25 mouse cellular contexts compared by ENCODE assay signal in the genomic region with DNA sequence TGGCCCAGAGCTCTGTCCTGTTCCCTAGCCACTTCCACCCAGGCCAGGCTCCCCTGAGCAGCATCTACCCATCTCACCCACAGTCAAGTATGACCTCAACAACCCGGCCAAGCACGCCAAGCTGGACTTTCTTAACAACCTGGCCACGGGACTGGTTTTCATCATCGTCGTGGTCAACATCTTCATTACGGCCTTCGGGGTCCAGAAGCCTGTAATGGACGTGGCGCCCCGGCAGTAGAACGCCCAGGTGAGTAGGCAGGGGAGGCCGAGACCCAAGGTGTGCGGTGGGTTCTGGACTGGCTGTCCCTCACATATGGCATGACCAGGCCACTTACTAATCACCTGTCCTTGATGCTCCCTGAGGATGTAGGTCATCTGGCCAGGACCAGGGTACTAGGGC. TPM values are rescaled to one million over a fixed set of nuclear protein-coding genes. Genes with fewer than 3 reads are reported as not detected.
DNase-seq lines count a peak whose midpoint lies in the region; TF ChIP-seq lines count a peak whose summit lies in the region.
"Had no signal": no experiment of that assay in that cellular context is flagged by ENCODE, and none has a peak within 500 bp of the region (broad histone marks: within the 10 kb centered on the region; RNA-seq: fewer than 3 reads in every experiment).

No protein-coding gene starts in this region.

- peaks cover 91% of the 10 kb centered on the region for H3K4me1 ChIP-seq in bone marrow macrophage, adult 2 months (ENCODE audit: control insufficient read depth, insufficient read depth, low read length)

- 81% methylated on average over 12 of the region's 13 CpGs for WGBS in macrophage (ENCODE audit: missing documents)

- peak; percentile 93 for DNase-seq in heart, adult 11 months
- DNase-seq in heart, postnatal 36 days, result no peak
- DNase-seq in Muller cell, postnatal 12 days (ENCODE audit: inconsistent ontology term), result no peak
- DNase-seq: adrenal gland, adult 8-10 months; adrenal gland, postnatal 14 days; adrenal gland, postnatal 36 days; cerebellum, adult 11 months; cerebellum, adult 18-20 months; cerebellum, adult 8-10 months; cerebellum, adult 9-11 months; cerebellum, postnatal 14 days; cerebellum, postnatal 36 days; embryo, embryonic 11 days had no signal

- peak overlapping the region; percentile 75; the same call in 1 of the 2 replicates for H3K27ac ChIP-seq in bone marrow macrophage, adult 2 months (ENCODE audit: insufficient read depth, low read depth, low read length)
- peak overlapping the region; percentile 99 for H3K27ac ChIP-seq in macrophage
- H3K27ac ChIP-seq: embryonic facial prominence, embryonic 13.5 days; embryonic facial prominence, embryonic 15.5 days; forebrain, embryonic 10.5 days; forebrain, embryonic 12.5 days had no signal

- intact Hi-C loops in heart, postnatal 36 days (cut with DNase I), result no loop called here

- no peak overlapping the region for H3K4me3 ChIP-seq in bone marrow macrophage, adult 2 months (ENCODE audit: insufficient read depth, low read length)
- H3K4me3 ChIP-seq in macrophage (ENCODE audit: inconsistent target), result no peak overlapping the region
- H3K4me3 ChIP-seq: embryonic facial prominence, embryonic 13.5 days; embryonic facial prominence, embryonic 15.5 days; erythroblast, embryonic 14.5 days; forebrain, embryonic 10.5 days; forebrain, embryonic 12.5 days had no signal

- no peak for TF ChIP-seq CTCF in bone marrow macrophage, adult 2 months (IDR thresholded peaks at IDR 0.05; ENCODE audit: low read depth, low read length)

- H3K79me2 ChIP-seq in macrophage (ENCODE audit: inconsistent target), result peaks cover 59% of the 10 kb centered on the region

- H3K36me3 ChIP-seq in macrophage (ENCODE audit: inconsistent target), result peaks cover 23% of the 10 kb centered on the region
- H3K36me3 ChIP-seq: forebrain, embryonic 12.5 days had no signal

- TF ChIP-seq POLR2A in bone marrow macrophage, adult 2 months (IDR thresholded peaks at IDR 0.05; ENCODE audit: borderline replicate concordance, low read depth, low read length), result no peak

RNA-seq across cellular contexts. Expression of a gene that starts 7.5 kb away (rescaled TPM):
- 100 to 1,000 TPM; 110 to 136 TPM for total RNA-seq in heart, postnatal 36 days (2021)
- 497 and 521 TPM in 2 replicates for polyA plus RNA-seq in bone marrow macrophage, adult 2 months (2012; ENCODE audit: insufficient read depth, insufficient read length, missing spikeins)
- 100 to 1,000 TPM in 15 of 26 experiments, 10 to 100 TPM in 11; 30.0 to 203 (median 120) TPM for total RNA-seq in macrophage (2018; cell fraction: chromatin; rRNA removed)
- 100 to 1,000 TPM; 384 to 615 (median 485) TPM for total RNA-seq in macrophage (2018; cell fraction: cytosol; rRNA removed)
- 100 to 1,000 TPM in 25 of 26 experiments, 10 to 100 TPM in 1; 70.1 to 330 (median 238) TPM for total RNA-seq in macrophage (2018; cell fraction: nucleus; rRNA removed)
- 275 to 508 TPM (median 332 TPM) in 3 replicates for polyA plus RNA-seq in macrophage (2018)

RNA-seq across cellular contexts. Expression of a gene that starts 21.0 kb away (rescaled TPM):
- total RNA-seq in heart, postnatal 36 days (2021), result 100 to 1,000 TPM; 152 to 164 TPM
- 261 and 268 TPM in 2 replicates for polyA plus RNA-seq in bone marrow macrophage, adult 2 months (2012; ENCODE audit: insufficient read depth, insufficient read length, missing spikeins)
- 100 to 1,000 TPM in 16 of 26 experiments, 10 to 100 TPM in 10; 39.0 to 263 (median 106) TPM for total RNA-seq in macrophage (2018; cell fraction: chromatin; rRNA removed)
- total RNA-seq in macrophage (2018; cell fraction: cytosol; rRNA removed), result 100 to 1,000 TPM in 24 of 26 experiments, 10 to 100 TPM in 2; 89.0 to 237 (median 139) TPM
- 100 to 1,000 TPM in 13 of 26 experiments, 10 to 100 TPM in 13; 48.7 to 301 (median 97.5) TPM for total RNA-seq in macrophage (2018; cell fraction: nucleus; rRNA removed)
- polyA plus RNA-seq in macrophage (2018), result 133 to 174 TPM (median 144 TPM) in 3 replicates

RNA-seq across cellular contexts. Expression of a gene that starts 47.0 kb away (rescaled TPM):
- 10 to 100 TPM; 75.0 to 77.2 TPM for total RNA-seq in heart, postnatal 36 days (2021)
- not detected in 2 replicates for polyA plus RNA-seq in bone marrow macrophage, adult 2 months (2012; ENCODE audit: insufficient read depth, insufficient read length, missing spikeins)
- total RNA-seq in macrophage (2018; cell fraction: chromatin; rRNA removed), result 1 to 10 TPM in 14 of 26 experiments, under 1 TPM in 5, not detected in 7; 0.12 to 6.5 (median 3.8) TPM
- under 1 TPM in 16 of 26 experiments, not detected in 10; under 0.01 to 0.81 (median 0.47) TPM for total RNA-seq in macrophage (2018; cell fraction: cytosol; rRNA removed)
- 1 to 10 TPM in 11 of 26 experiments, under 1 TPM in 4, not detected in 11; 0.08 to 5.1 (median 1.9) TPM for total RNA-seq in macrophage (2018; cell fraction: nucleus; rRNA removed)
- polyA plus RNA-seq in macrophage (2018), result not detected in 3 replicates
- total RNA-seq: common myeloid progenitor, adult 5-6 weeks; MEL had no signal
- polyA plus RNA-seq: activated CD4-positive, CD25-positive, alpha-beta regulatory T cell, adult 4 months; C2C12; erythroblast, embryonic 14.5 days had no signal

RNA-seq across cellular contexts. Expression of a gene that starts 53.7 kb away (rescaled TPM):
- 1 to 10 TPM; 1.1 to 1.3 TPM for total RNA-seq in heart, postnatal 36 days (2021)
- polyA plus RNA-seq in bone marrow macrophage, adult 2 months (2012; ENCODE audit: insufficient read depth, insufficient read length, missing spikeins), result 139 and 143 TPM in 2 replicates
- total RNA-seq in macrophage (2018; cell fraction: chromatin; rRNA removed), result 10 to 100 TPM in 13 of 26 experiments, 1 to 10 TPM in 13; 1.5 to 48.4 (median 10.7) TPM
- 10 to 100 TPM; 10.5 to 38.8 (median 20.5) TPM for total RNA-seq in macrophage (2018; cell fraction: cytosol; rRNA removed)
- 10 to 100 TPM in 15 of 26 experiments, 1 to 10 TPM in 11; 3.7 to 42.9 (median 10.8) TPM for total RNA-seq in macrophage (2018; cell fraction: nucleus; rRNA removed)
- polyA plus RNA-seq in macrophage (2018), result 17.9 to 41.2 TPM (median 39.0 TPM) in 3 replicates
- polyA plus RNA-seq: Patski had no signal
